Mouse (Mus musculus): ENCODE measurements around the gene Gemin7.

GRCm38 (mm10) chr7:19563884-19564283 is 13.5 kb downstream of the Gemin7 start:
- TF ChIP-seq EP300 (IDR thresholded peaks at IDR 0.05; ENCODE audit: insufficient read depth, low read depth, low read length) (no peak), POLR2A (IDR thresholded peaks at IDR 0.05; ENCODE audit: insufficient read depth, low read depth, low read length) (no peak)
